ENCODE assay signal across 21 mouse cellular contexts in genomic region chr5:125780332-125780731, GRCm38 (mm10).
DNase-seq lines count a peak whose midpoint lies in the region; ATAC-seq lines count a peak whose summit lies in the region.
"Had no signal": no experiment of that assay in that cellular context is flagged by ENCODE, and none has a peak within 500 bp of the region (broad histone marks: within the 10 kb centered on the region; RNA-seq: fewer than 3 reads in every experiment).

No protein-coding gene starts in this region.

- DNase-seq in frontal cortex, postnatal 25 days (ENCODE audit: low spot score in 2 of 2) = no peak
- DNase-seq in frontal cortex, postnatal 36 days (ENCODE audit: low spot score in 2 of 2) = peak; percentile 36 to 54
- DNase-seq in frontal cortex, postnatal 14 days (ENCODE audit: low spot score in 2 of 2) = no peak
- peak; percentile 64 for DNase-seq in right cerebral cortex, adult 18-20 months
- no peak for DNase-seq in right cerebral cortex, postnatal 14 days
- DNase-seq: adrenal gland, adult 8-10 months; adrenal gland, postnatal 14 days; adrenal gland, postnatal 36 days; B cell, adult 2 months; cerebellum, adult 11 months; cerebellum, adult 18-20 months; cerebellum, adult 8-10 months; cerebellum, adult 9-11 months; cerebellum, postnatal 36 days; embryo, embryonic 11 days had no signal

- ATAC-seq in frontal cortex, adult (ENCODE audit: low TSS enrichment) = peak; percentile 83
- ATAC-seq: activated CD4-positive, CD25-positive, alpha-beta regulatory T cell, adult 4 months; CD4-positive, CD25-positive, alpha-beta regulatory T cell, adult 4 months; forebrain, embryonic 14.5 days; forebrain, embryonic 16.5 days; Patski had no signal

Comparison
In these comparisons a context has a peak if more than half of its experiments do, and no peak if none do; other contexts are left out.
1. DNase-seq: peak in frontal cortex, postnatal 36 days (2 of 2) and right cerebral cortex, adult 18-20 months (single experiment); none in frontal cortex, postnatal 25 days (0 of 2), frontal cortex, postnatal 14 days (0 of 2) and right cerebral cortex, postnatal 14 days (single experiment).